Mouse (Mus musculus) central nervous system, embryonic 11.5 days (tissue): Measurements from ENCODE around the gene Kctd19. TPM values are rescaled to one million over a fixed set of nuclear protein-coding genes. Genes with fewer than 3 reads are reported as not detected.

ENCODE experiments used
- polyA plus RNA-seq: library from polyadenylated mRNA; depleted of rRNA; stranded (reverse); fragments of >200 nt; gene quantifications from 2 replicates; pipeline ENCODE4 v1.2.3, GENCODE M21; 2012; rRNA removed

Gene Kctd19
- not detected in 2 replicates for polyA plus RNA-seq

DNA sequence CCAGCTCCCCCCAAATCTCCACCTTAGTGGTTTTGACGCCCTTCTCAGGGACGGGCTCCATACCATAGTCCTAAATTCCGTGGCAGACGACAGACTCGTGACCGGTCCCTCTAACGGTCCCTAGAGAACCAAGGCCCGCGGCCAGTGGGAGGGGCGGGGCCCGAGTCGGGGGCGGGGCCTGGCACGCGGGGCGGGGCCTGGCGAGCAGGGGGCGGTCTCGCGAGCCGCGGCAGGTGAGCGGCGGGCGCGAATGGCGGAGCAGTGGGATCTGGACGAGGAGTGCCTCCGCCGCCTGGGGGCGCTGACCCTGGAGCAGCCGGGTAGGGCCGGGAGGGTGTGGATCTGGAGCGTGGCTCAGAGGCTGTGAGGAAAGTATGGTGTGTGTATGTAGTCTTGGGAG lies at the start of gene Kctd19, which contains the start of gene Lrrc36:
Gene Kctd19 (minus strand): TSS at position 112 of the 400 bp plus-strand sequence.
Gene Lrrc36 (plus strand): TSS at position 181 of the 400 bp plus-strand sequence.

GRCm38 (mm10) chr8:105373032-105373431 lies 40.3 kb downstream of the Kctd19 start, which contains the start of gene Plekhg4:
Plekhg4 (plus strand) TSS chr8:105373274.

GRCm38 (mm10) chr8:105348450-105349095 lies 64.7 kb downstream of the Kctd19 start, which contains the start of gene Slc9a5:
Slc9a5 (plus strand) TSS chr8:105348843.

DNA sequence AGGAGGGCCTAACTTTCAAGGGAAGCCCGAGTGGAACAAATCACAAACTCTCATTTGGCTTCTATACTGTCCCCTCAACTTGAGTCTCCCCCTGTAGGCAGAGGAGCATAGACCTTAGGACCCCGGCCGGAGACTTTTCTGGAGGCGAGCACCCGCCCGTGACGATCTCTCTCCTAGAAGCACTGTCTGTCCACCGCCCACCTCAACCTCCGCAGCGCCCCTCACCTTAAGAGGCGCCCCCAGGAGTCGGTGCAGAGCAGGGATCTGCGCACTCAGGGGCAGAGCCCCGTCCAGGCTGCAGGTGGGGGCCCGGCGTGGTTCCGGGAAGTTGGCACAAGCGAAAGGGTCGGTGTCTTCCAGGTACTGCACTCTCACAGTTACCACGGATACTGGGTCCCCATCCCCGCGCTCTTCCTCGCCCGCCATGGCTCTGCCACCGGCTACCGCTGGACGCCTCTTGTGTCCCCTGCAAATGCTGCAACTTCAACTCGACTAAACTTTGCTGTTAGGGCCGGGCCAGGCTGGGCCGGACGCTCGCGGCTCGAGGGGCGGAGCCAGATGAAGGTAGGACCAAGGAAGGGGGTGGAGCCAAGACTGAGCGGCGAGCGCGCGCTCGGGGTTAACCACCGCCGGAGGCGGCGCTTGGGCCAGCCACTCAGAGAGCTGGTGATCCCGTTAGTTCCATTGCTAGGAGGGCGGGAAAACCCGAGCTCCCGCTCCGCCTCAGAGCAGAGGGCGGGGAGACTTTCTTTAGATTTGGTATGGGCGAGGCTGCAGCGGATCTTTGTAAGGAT lies 65.7 kb downstream of the Kctd19 start, which contains the start of gene Fhod1:
Gene Fhod1 (minus strand): TSS at position 526 of the 794 bp plus-strand sequence.

Other genes starting within 250 kb of the Kctd19 start
- 33.6 and 64.2 TPM in 2 replicates for gene Cbfb, start 242.8 kb downstream of the Kctd19 start, polyA plus RNA-seq
- gene D230025D16Rik, start 188.4 kb downstream of the Kctd19 start, polyA plus RNA-seq, result 19.5 and 27.4 TPM in 2 replicates
- 5.5 and 7.9 TPM in 2 replicates for gene B3gnt9, start 158.3 kb downstream of the Kctd19 start, polyA plus RNA-seq
- gene Tradd, start 148.9 kb downstream of the Kctd19 start, polyA plus RNA-seq, result 7.0 and 9.8 TPM in 2 replicates
- gene Fbxl8, start 148.9 kb downstream of the Kctd19 start, polyA plus RNA-seq, result 0.94 and 1.1 TPM in 2 replicates
- 0.14 and 0.31 TPM in 2 replicates for gene Hsf4, start 143.7 kb downstream of the Kctd19 start, polyA plus RNA-seq
- gene Nol3, start 137.4 kb downstream of the Kctd19 start, polyA plus RNA-seq, result 1.3 and 1.8 TPM in 2 replicates
- gene 4931428F04Rik, start 123.6 kb downstream of the Kctd19 start, polyA plus RNA-seq, result 49.0 and 56.8 TPM in 2 replicates
- 11.9 and 13.4 TPM in 2 replicates for gene Exoc3l, start 117.4 kb downstream of the Kctd19 start, polyA plus RNA-seq
- 125 and 133 TPM in 2 replicates for gene E2f4, start 115.8 kb downstream of the Kctd19 start, polyA plus RNA-seq
- 2.1 and 3.4 TPM in 2 replicates for gene Elmo3, start 107.9 kb downstream of the Kctd19 start, polyA plus RNA-seq
- 1.9 and 3.0 TPM in 2 replicates for gene Lrrc29, start 87.2 kb downstream of the Kctd19 start, polyA plus RNA-seq
- gene Tmem208, start 87.1 kb downstream of the Kctd19 start, polyA plus RNA-seq, result 51.1 and 89.1 TPM in 2 replicates
- 18.4 and 21.0 TPM in 2 replicates for gene Fhod1, start 65.5 kb downstream of the Kctd19 start, polyA plus RNA-seq
- gene Slc9a5, start 64.7 kb downstream of the Kctd19 start, polyA plus RNA-seq, result 28.6 and 31.2 TPM in 2 replicates
- 3.6 and 3.9 TPM in 2 replicates for gene Plekhg4, start 40.2 kb downstream of the Kctd19 start, polyA plus RNA-seq
- 2.1 and 4.3 TPM in 2 replicates for gene Lrrc36, start 69 bp upstream of the Kctd19 start, polyA plus RNA-seq
- gene Tppp3, start 58.0 kb upstream of the Kctd19 start, polyA plus RNA-seq, result 60.2 and 72.4 TPM in 2 replicates
- 34.5 and 38.7 TPM in 2 replicates for gene Zdhhc1, start 83.4 kb upstream of the Kctd19 start, polyA plus RNA-seq
- gene Hsd11b2, start 105.3 kb upstream of the Kctd19 start, polyA plus RNA-seq, result 19.6 and 32.8 TPM in 2 replicates
- 81.3 and 99.4 TPM in 2 replicates for gene Atp6v0d1, start 152.5 kb upstream of the Kctd19 start, polyA plus RNA-seq
- 12.4 and 17.6 TPM in 2 replicates for gene Ripor1, start 191.8 kb upstream of the Kctd19 start, polyA plus RNA-seq
- 66.2 and 134 TPM in 2 replicates for gene Ctcf, start 223.1 kb upstream of the Kctd19 start, polyA plus RNA-seq
- 0.31 and 0.57 TPM in 2 replicates for gene Agrp, start 223.9 kb upstream of the Kctd19 start, polyA plus RNA-seq